Mouse (Mus musculus) CH12.LX (cell line): ENCODE results near the gene Plcb1. TPM values are rescaled to one million over a fixed set of nuclear protein-coding genes. Genes with fewer than 3 reads are reported as not detected.

Experiments
- DNase-seq: peaks from one replicate; pipeline ENCODE4 v3.0.0-alpha.2; 2013; ENCODE audit errors: extremely low read depth
- H3K27ac ChIP-seq: 2 replicates; pipeline ENCODE4 v1.5.1; 2012; ENCODE audit warnings: low read depth, mild to moderate bottlenecking, control low read depth, moderate library complexity; ENCODE audit not compliant: insufficient read depth
- H3K27me3 ChIP-seq: replicated peaks from 2 replicates; pipeline ENCODE3; 2012; ENCODE audit warnings: inconsistent platforms
- H3K36me3 ChIP-seq, 2 experiments: replicated peaks in 1 of 2; 2 replicates each; pipeline versions ENCODE3 to v1.6.1; 2012; ENCODE audit warnings: inconsistent platforms in 1 of 2, low read length in 1 of 2, mild to moderate bottlenecking in 1 of 2, mixed read lengths in 1 of 2, moderate library complexity in 1 of 2; ENCODE audit not compliant: control insufficient read depth in 1 of 2, insufficient read depth in 1 of 2
- H3K4me1 ChIP-seq, 2 experiments: 2 replicates each; pipeline ENCODE4 v1.6.1; 2012; ENCODE audit warnings: inconsistent platforms in 1 of 2, moderate library complexity in 1 of 2; ENCODE audit not compliant: insufficient read depth in 2 of 2, control insufficient read depth in 1 of 2
- H3K4me2 ChIP-seq: 2 replicates; pipeline ENCODE4 v1.6.1; 2012; ENCODE audit warnings: low read depth, mild to moderate bottlenecking, control low read depth; ENCODE audit not compliant: poor library complexity, insufficient read depth, severe bottlenecking
- H3K4me3 ChIP-seq, 3 experiments: fragments of 150-350 bp in 1 of 3; sonication (generic) in 1 of 3; replicated peaks in 1 of 3; 2 replicates each; pipeline versions ENCODE3 to v1.5.1; 2011 to 2012; ENCODE audit warnings: low read depth in 2 of 3, low read length in 2 of 3, mild to moderate bottlenecking in 2 of 3, moderate library complexity in 2 of 3, control low read depth in 1 of 3, improper control_type of control experiment in 1 of 3, inconsistent platforms in 1 of 3, mixed read lengths in 1 of 3; ENCODE audit not compliant: poor library complexity in 1 of 3
- H3K79me2 ChIP-seq: replicated peaks from 2 replicates; pipeline ENCODE4 v1.6.1; 2012; ENCODE audit warnings: mild to moderate bottlenecking, moderate library complexity; ENCODE audit not compliant: control insufficient read depth, poor library complexity, insufficient read depth, severe bottlenecking; ENCODE audit errors: extremely low read depth
- H3K9ac ChIP-seq: 2 replicates; pipeline ENCODE4 v1.6.1; 2012; ENCODE audit warnings: low read depth, mild to moderate bottlenecking, control low read depth, moderate library complexity; ENCODE audit not compliant: insufficient read depth
- H3K9me3 ChIP-seq: replicated peaks from 2 replicates; pipeline ENCODE3; 2012; ENCODE audit warnings: low read length, inconsistent platforms, mixed read lengths
- BHLHE40 ChIP-seq: IDR thresholded peaks from 2 replicates; pipeline ENCODE4 v1.6.1; 2011; ENCODE audit warnings: mild to moderate bottlenecking, low read depth, low read length, improper control_type of control experiment
- CTCF ChIP-seq, 2 experiments: IDR thresholded peaks in 1 of 2; conservative IDR thresholded peaks in 1 of 2; 2 replicates each; pipeline ENCODE4 v1.5.1; 2011 to 2012; ENCODE audit warnings: low read depth in 2 of 2, low read length in 2 of 2, improper control_type of control experiment in 1 of 2, inconsistent platforms in 1 of 2, mild to moderate bottlenecking in 1 of 2, moderate library complexity in 1 of 2
- E2F4 ChIP-seq: IDR thresholded peaks from 2 replicates; pipeline ENCODE4 v1.6.1; 2011; ENCODE audit warnings: low read depth, low read length, improper control_type of control experiment; ENCODE audit not compliant: insufficient replicate concordance
- ELF1 ChIP-seq: IDR thresholded peaks from 2 replicates; pipeline ENCODE4 v1.6.1; 2014; ENCODE audit warnings: low read depth, mild to moderate bottlenecking, inconsistent platforms, low read length, improper control_type of control experiment
- EP300 ChIP-seq: IDR thresholded peaks from 2 replicates; pipeline ENCODE4 v1.6.1; 2011; ENCODE audit warnings: low read length, improper control_type of control experiment
- GABPA ChIP-seq: IDR thresholded peaks from 2 replicates; pipeline ENCODE4 v1.6.1; 2012; ENCODE audit warnings: low read depth, low read length, improper control_type of control experiment, inconsistent platforms; ENCODE audit not compliant: insufficient replicate concordance
- HCFC1 ChIP-seq: IDR thresholded peaks from 2 replicates; pipeline ENCODE4 v1.6.1; 2012; ENCODE audit warnings: low read depth, mild to moderate bottlenecking, inconsistent platforms, low read length, improper control_type of control experiment
- IRF4 ChIP-seq: IDR thresholded peaks from 2 replicates; pipeline ENCODE4 v1.6.1; 2014; ENCODE audit warnings: low read depth, mild to moderate bottlenecking, inconsistent platforms, low read length, improper control_type of control experiment
- JUN ChIP-seq: IDR thresholded peaks from 2 replicates; pipeline ENCODE4 v1.6.1; 2011; ENCODE audit warnings: low read depth, mild to moderate bottlenecking, low read length, improper control_type of control experiment, moderate library complexity; ENCODE audit not compliant: insufficient read depth
- KAT2A ChIP-seq: IDR thresholded peaks from 2 replicates; pipeline ENCODE4 v1.6.1; 2012; ENCODE audit warnings: low read length, improper control_type of control experiment, inconsistent platforms; ENCODE audit not compliant: insufficient replicate concordance
- MAFK ChIP-seq: IDR thresholded peaks from 2 replicates; pipeline ENCODE4 v1.6.1; 2011; ENCODE audit warnings: low read length, improper control_type of control experiment; ENCODE audit not compliant: insufficient replicate concordance
- MAX ChIP-seq: IDR thresholded peaks from 2 replicates; pipeline ENCODE4 v1.6.1; 2011; ENCODE audit warnings: low read length, improper control_type of control experiment
- MEF2A ChIP-seq: IDR thresholded peaks from 2 replicates; pipeline ENCODE4 v1.6.1; 2014; ENCODE audit warnings: low read depth, mild to moderate bottlenecking, inconsistent platforms, low read length, improper control_type of control experiment, borderline replicate concordance
- MXI1 ChIP-seq: IDR thresholded peaks from 2 replicates; pipeline ENCODE4 v1.6.1; 2011; ENCODE audit warnings: mild to moderate bottlenecking, low read depth, low read length, improper control_type of control experiment
- NELFE ChIP-seq: IDR thresholded peaks from 2 replicates; pipeline ENCODE4 v1.6.1; 2011; ENCODE audit warnings: low read depth, low read length, improper control_type of control experiment
- POLR2A ChIP-seq: IDR thresholded peaks from 2 replicates; pipeline ENCODE4 v1.6.1; 2011; ENCODE audit warnings: low read depth, mild to moderate bottlenecking, improper control_type of control experiment, low read length
- RAD21 ChIP-seq: IDR thresholded peaks from 2 replicates; pipeline ENCODE4 v1.6.1; 2011; ENCODE audit warnings: low read depth, mild to moderate bottlenecking, low read length, improper control_type of control experiment, moderate library complexity
- RCOR1 ChIP-seq: conservative IDR thresholded peaks from 2 replicates; pipeline ENCODE4 v1.6.1; 2012; ENCODE audit warnings: low read depth, mild to moderate bottlenecking, inconsistent platforms, low read length, improper control_type of control experiment
- SMC3 ChIP-seq: IDR thresholded peaks from 2 replicates; pipeline ENCODE4 v1.6.1; 2011; ENCODE audit warnings: low read depth, low read length, improper control_type of control experiment
- TCF12 ChIP-seq: IDR thresholded peaks from 2 replicates; pipeline ENCODE4 v1.6.1; 2014; ENCODE audit warnings: low read depth, mild to moderate bottlenecking, inconsistent platforms, low read length, improper control_type of control experiment
- UBTF ChIP-seq: IDR thresholded peaks from 2 replicates; pipeline ENCODE4 v1.6.1; 2012; ENCODE audit warnings: low read depth, mild to moderate bottlenecking, inconsistent platforms, low read length, improper control_type of control experiment, moderate library complexity
- ZC3H11A ChIP-seq: IDR thresholded peaks from 2 replicates; pipeline ENCODE4 v1.6.1; 2012; ENCODE audit warnings: low read depth, mild to moderate bottlenecking, inconsistent platforms, low read length, improper control_type of control experiment
- ZKSCAN1 ChIP-seq: IDR thresholded peaks from 2 replicates; pipeline ENCODE4 v1.6.1; 2012; ENCODE audit warnings: low read depth, inconsistent platforms, low read length, improper control_type of control experiment, borderline replicate concordance
- ZMIZ1 ChIP-seq: IDR thresholded peaks from 2 replicates; pipeline ENCODE4 v1.6.1; 2012; ENCODE audit warnings: low read depth, mild to moderate bottlenecking, inconsistent platforms, low read length, improper control_type of control experiment
- dilution Hi-C: fragments of 300-500 bp; cut with MboI; formaldehyde crosslinking; loops from 2 replicates; pipeline ENCODE4 v1.14.3; 2020; ENCODE audit warnings: low sequenced_read_pairs; ENCODE audit not compliant: extremely low pct_unique_long_range_greater_than_20kb, extremely low pct_ligation_motif_present
- in situ Hi-C: fragments of 300-500 bp; cut with MboI; formaldehyde crosslinking; loops from 3 replicates; pipeline ENCODE4 v1.14.3; 2019; ENCODE audit warnings: low sequenced_read_pairs, low pct_ligation_motif_present, low pct_unique_long_range_greater_than_20kb, mixed read lengths
- polyA plus RNA-seq: library from polyadenylated mRNA; unstranded; fragments of >175 nt; gene quantifications from 2 replicates; pipeline ENCODE4 v1.2.1, GENCODE M21; 2012; ENCODE audit warnings: low read depth; ENCODE audit not compliant: insufficient read length
- total RNA-seq, 2 experiments: library from RNA; depleted of rRNA; stranded (reverse); fragments of 300-350 nt in 1 of 2; fragments of >200 nt in 1 of 2; gene quantifications; 2 replicates each; pipeline ENCODE4 v1.2.3; 2012 to 2014

Gene Plcb1
- total and polyA plus RNA-seq, 3 experiments = not detected

DNA sequence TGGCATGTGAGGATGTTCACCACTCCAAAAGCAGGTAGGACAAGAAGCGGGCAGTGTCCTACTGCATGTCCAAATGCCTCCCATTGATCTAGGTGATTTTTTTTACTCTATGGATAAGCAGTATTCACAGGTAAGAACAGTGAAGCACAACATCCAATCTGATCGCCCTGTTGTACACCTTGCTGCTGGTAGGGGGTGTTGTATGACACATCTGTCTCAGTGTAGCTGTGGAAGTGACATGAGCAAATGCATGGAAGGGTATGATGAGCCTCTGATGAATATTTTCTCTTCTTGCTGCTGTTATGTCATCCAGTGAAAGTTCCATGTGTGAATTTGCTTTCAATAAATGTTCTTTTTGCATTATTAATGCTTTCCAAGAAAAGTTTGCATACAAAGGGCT, 115.7 kb downstream of the Plcb1 start:
- Histone ChIP-seq H3K36me3 (no peaks in the 10 kb centered on the region), H3K9me3 (peaks cover 59% of the 10 kb centered on the region), H3K79me2 (no peaks in the 10 kb centered on the region), H3K4me2 (no peak overlapping the region), H3K27me3 (no peaks in the 10 kb centered on the region), H3K27ac (no peak overlapping the region), H3K4me3 (no peak overlapping the region), H3K4me1 (no peaks in the 10 kb centered on the region), H3K9ac (no peak overlapping the region)
- DNase-seq = no peak
- TF ChIP-seq GABPA = no peak
- no peak for TF ChIP-seq NELFE
- TF ChIP-seq JUN = no peak
- no peak for TF ChIP-seq TCF12
- dilution Hi-C loops (no loop called here), in situ Hi-C loops (no loop called here)

GRCm38 (mm10) chr2:134910882-134911281, 125.0 kb downstream of the Plcb1 start:
- Histone ChIP-seq H3K79me2 (no peaks in the 10 kb centered on the region), H3K27me3 (no peaks in the 10 kb centered on the region), H3K27ac (no peak overlapping the region), H3K4me1 (no peaks in the 10 kb centered on the region), H3K9ac (no peak overlapping the region), H3K4me3 (no peak overlapping the region), H3K9me3 (peaks cover 54% of the 10 kb centered on the region), H3K4me2 (no peak overlapping the region), H3K36me3 (no peaks in the 10 kb centered on the region)
- in situ Hi-C loops = no loop called here
- dilution Hi-C loops = no loop called here
- no peak for TF ChIP-seq ZKSCAN1
- no peak for TF ChIP-seq BHLHE40
- no peak for TF ChIP-seq MXI1
- no peak for TF ChIP-seq POLR2A
- TF ChIP-seq EP300 = no peak
- TF ChIP-seq ZC3H11A = no peak
- TF ChIP-seq ELF1 = no peak
- TF ChIP-seq E2F4 = no peak
- no peak for TF ChIP-seq UBTF
- no peak for TF ChIP-seq SMC3
- TF ChIP-seq CTCF (conservative IDR thresholded peaks at IDR 0.05 in 1 of 2, IDR thresholded peaks at IDR 0.05 in 1 of 2; ENCODE audit: low read depth in 2 of 2, low read length in 2 of 2) = no peak
- no peak for TF ChIP-seq RCOR1
- TF ChIP-seq MAFK = no peak
- no peak for TF ChIP-seq MEF2A
- no peak for TF ChIP-seq ZMIZ1
- no peak for TF ChIP-seq MAX
- TF ChIP-seq IRF4 = no peak
- TF ChIP-seq RAD21 = no peak
- TF ChIP-seq HCFC1 = no peak
- no peak for TF ChIP-seq KAT2A
- DNase-seq = no peak
